Mouse (Mus musculus) stomach, embryonic 14.5 days (tissue): ENCODE results near the gene Aqp2. TPM values are rescaled to one million over a fixed set of nuclear protein-coding genes. Genes with fewer than 3 reads are reported as not detected.

Experiments used
- ATAC-seq: fragments of 200-750 bp; cut with Nextera tagmentation; 2 replicates; pipeline ENCODE4 v1.8.0; 2017; ENCODE audit warnings: low read depth, moderate TSS enrichment; ENCODE audit not compliant: insufficient number of reproducible peaks, insufficient read depth, low FRiP score
- H3K27ac ChIP-seq: fragments of 300-500 bp; sonication (generic); 2 replicates; pipeline ENCODE4 v1.5.1; 2014; ENCODE audit warnings: mild to moderate bottlenecking, low read length, moderate library complexity, mixed read lengths
- H3K27me3 ChIP-seq: fragments of 300-500 bp; sonication (generic); 2 replicates; pipeline ENCODE4 v1.6.1; 2014; ENCODE audit warnings: low read length, control low read depth, mixed read lengths; ENCODE audit not compliant: control insufficient read depth, insufficient read depth
- H3K36me3 ChIP-seq: fragments of 300-500 bp; sonication (generic); 2 replicates; pipeline ENCODE4 v1.6.1; 2014; ENCODE audit warnings: mild to moderate bottlenecking, control low read depth, low read length, moderate library complexity, mixed read lengths; ENCODE audit not compliant: control insufficient read depth, insufficient read depth
- H3K4me1 ChIP-seq: fragments of 300-500 bp; sonication (generic); 2 replicates; pipeline ENCODE4 v1.6.1; 2014; ENCODE audit warnings: low read length, control low read depth, mixed read lengths; ENCODE audit not compliant: control insufficient read depth, insufficient read depth
- H3K4me2 ChIP-seq: fragments of 300-500 bp; sonication (generic); replicated peaks from 2 replicates; pipeline ENCODE4 v1.6.1; 2014; ENCODE audit warnings: low read depth, low read length, control low read depth
- H3K4me3 ChIP-seq: fragments of 300-500 bp; sonication (generic); 2 replicates; pipeline ENCODE4 v1.5.1; 2014; ENCODE audit warnings: low read depth, low read length, control low read depth
- H3K9ac ChIP-seq: fragments of 300-500 bp; sonication (generic); replicated peaks from 2 replicates; pipeline ENCODE4 v1.6.1; 2014; ENCODE audit warnings: low read depth, mild to moderate bottlenecking, control low read depth, low read length, moderate library complexity, mixed read lengths
- H3K9me3 ChIP-seq: fragments of 300-500 bp; sonication (generic); 2 replicates; pipeline ENCODE4 v1.6.1; 2016; ENCODE audit warnings: low read depth, low read length, control low read depth; ENCODE audit not compliant: control insufficient read depth
- WGBS: fragments of 180-500 bp; shearing (Covaris S2); extraction: QIAGEN DNeasy Blood & Tissue Kit; methylation state at CpG from one replicate; pipeline ENCODE4 v1.1.7; 2014; 5-methylcytosine and 5-hydroxymethylcytosine counted together
- polyA plus RNA-seq: library from polyadenylated mRNA; unstranded; fragments of >200 nt; fragmentation: Nextera tagmentation; extraction: Ambion mirVana; gene quantifications from 2 replicates; pipeline ENCODE4 v1.2.1, GENCODE M21; 2014

Aqp2 gene
- polyA plus RNA-seq, 1 experiment from 2014 or later = not detected

- H3K4me2 ChIP-seq = no peak overlapping the region
- H3K9me3 ChIP-seq = no peaks in the 10 kb centered on the region
- no peak for ATAC-seq
- peaks cover 44% of the 10 kb centered on the region for H3K27me3 ChIP-seq
- H3K4me1 ChIP-seq = peaks cover 6% of the 10 kb centered on the region; the same call in 1 of the 2 replicates
- H3K36me3 ChIP-seq = no peaks in the 10 kb centered on the region
- no peak overlapping the region for H3K27ac ChIP-seq
- 75% methylated on average over 10 of the region's 10 CpGs for WGBS
- no peak overlapping the region for H3K9ac ChIP-seq
- no peak overlapping the region for H3K4me3 ChIP-seq
Observed at GRCm38 (mm10) chr15:99594951-99595350, 16.1 kb downstream of the Aqp2 start.

- no peak overlapping the region for H3K4me2 ChIP-seq
- H3K27me3 ChIP-seq = peaks cover 37% of the 10 kb centered on the region
- WGBS = under 1% methylated on average over 7 of the region's 7 CpGs
- H3K27ac ChIP-seq = no peak overlapping the region
- H3K4me1 ChIP-seq = no peaks in the 10 kb centered on the region
- no peaks in the 10 kb centered on the region for H3K9me3 ChIP-seq
- H3K9ac ChIP-seq = no peak overlapping the region
- no peaks in the 10 kb centered on the region for H3K36me3 ChIP-seq
- H3K4me3 ChIP-seq = no peak overlapping the region
- ATAC-seq = peak; percentile 72
Observed at GRCm38 (mm10) chr15:99596056-99596687, 17.3 kb downstream of the Aqp2 start.

GRCm38 (mm10) chr15:99596841-99597240 lies 18.0 kb downstream of the Aqp2 start:
- H3K27me3 ChIP-seq = peaks cover 30% of the 10 kb centered on the region

GRCm38 (mm10) chr15:99597596-99597995 lies 18.7 kb downstream of the Aqp2 start:
- Histone ChIP-seq H3K9me3 (no peaks in the 10 kb centered on the region), H3K27ac (no peak overlapping the region), H3K36me3 (no peaks in the 10 kb centered on the region), H3K27me3 (peaks cover 22% of the 10 kb centered on the region), H3K9ac (no peak overlapping the region), H3K4me1 (no peaks in the 10 kb centered on the region; the same call in 1 of the 2 replicates), H3K4me2 (no peak overlapping the region), H3K4me3 (no peak overlapping the region)
- no peak for ATAC-seq
- 49% methylated on average over 8 of the region's 8 CpGs for WGBS

More at GRCm38 (mm10) chr15:99596841-99597240, 18.0 kb downstream of the Aqp2 start:
- Histone ChIP-seq H3K4me2 (no peak overlapping the region), H3K4me1 (no peaks in the 10 kb centered on the region), H3K27ac (no peak overlapping the region), H3K9me3 (no peaks in the 10 kb centered on the region), H3K4me3 (no peak overlapping the region), H3K36me3 (no peaks in the 10 kb centered on the region), H3K9ac (no peak overlapping the region)
- WGBS = 55% methylated on average over 7 of the region's 7 CpGs
- no peak for ATAC-seq

GRCm38 (mm10) chr15:99599245-99600070 lies 20.6 kb downstream of the Aqp2 start:
- 54% methylated on average over 17 of the region's 17 CpGs for WGBS
- H3K36me3 ChIP-seq = no peaks in the 10 kb centered on the region
- no peak overlapping the region for H3K9ac ChIP-seq
- no peak overlapping the region for H3K27ac ChIP-seq
- no peak overlapping the region for H3K4me2 ChIP-seq
- H3K9me3 ChIP-seq = no peaks in the 10 kb centered on the region
- no peak for ATAC-seq
- H3K4me3 ChIP-seq = no peak overlapping the region
- H3K4me1 ChIP-seq = peaks cover 5% of the 10 kb centered on the region
- peaks cover 10% of the 10 kb centered on the region for H3K27me3 ChIP-seq

- ATAC-seq = no peak
- Histone ChIP-seq H3K27ac (no peak within 1 kb of the TSS), H3K4me3 (no peak within 1 kb of the TSS), H3K4me2 (no peak within 1 kb of the TSS), H3K27me3 (0 out of 2 replicates have a peak, but pooled peaks cover 4% of the 10 kb centered on the region), H3K4me1 (peaks cover 5% of the 10 kb centered on the region), H3K9ac (no peak within 1 kb of the TSS), H3K9me3 (no peaks in the 10 kb centered on the region), H3K36me3 (no peaks in the 10 kb centered on the region)
- WGBS = 68% methylated on average over 22 of the region's 22 CpGs
Observed at GRCm38 (mm10) chr15:99600986-99601822, 22.3 kb downstream of the Aqp2 start, which contains the start of gene Aqp6. Gene Aqp6, plus strand, starts transcription at chr15:99601400.

- Histone ChIP-seq H3K27ac (no peak overlapping the region), H3K4me2 (no peak overlapping the region), H3K27me3 (0 out of 2 replicates have a peak, but pooled peaks cover 4% of the 10 kb centered on the region), H3K9ac (no peak overlapping the region), H3K9me3 (no peaks in the 10 kb centered on the region), H3K4me3 (no peak overlapping the region), H3K4me1 (peaks cover 5% of the 10 kb centered on the region), H3K36me3 (no peaks in the 10 kb centered on the region)
- 46% methylated on average over 4 of the region's 5 CpGs for WGBS
- ATAC-seq = no peak
Observed at GRCm38 (mm10) chr15:99601823-99602120, 22.9 kb downstream of the Aqp2 start.

- Histone ChIP-seq H3K27ac (no peak overlapping the region), H3K9me3 (no peaks in the 10 kb centered on the region), H3K4me1 (peaks cover 8% of the 10 kb centered on the region), H3K36me3 (no peaks in the 10 kb centered on the region), H3K4me3 (no peak overlapping the region), H3K9ac (no peak overlapping the region), H3K27me3 (0 out of 2 replicates have a peak, but pooled peaks cover 4% of the 10 kb centered on the region), H3K4me2 (no peak overlapping the region)
- WGBS = 82% methylated on average over 17 of the region's 17 CpGs
- ATAC-seq = no peak
Observed at GRCm38 (mm10) chr15:99602206-99602820, 23.5 kb downstream of the Aqp2 start.
